Mouse (Mus musculus) hindbrain, postnatal 0 days (tissue): Measurements from ENCODE around the gene Zbtb20. TPM values are rescaled to one million over a fixed set of nuclear protein-coding genes. Genes with fewer than 3 reads are reported as not detected.

Experiments
- ATAC-seq: fragments of 200-750 bp; cut with Nextera tagmentation; 2 replicates; pipeline ENCODE4 v1.8.0; 2017; ENCODE audit warnings: mild to moderate bottlenecking, moderate TSS enrichment, moderate library complexity
- DNase-seq: peaks from one replicate; pipeline ENCODE4 v3.0.0-alpha.2; 2015; ENCODE audit warnings: low spot score
- H3K27ac ChIP-seq: fragments of 300-500 bp; sonication (generic); 2 replicates; pipeline ENCODE4 v1.5.1; 2014; ENCODE audit warnings: mild to moderate bottlenecking
- H3K27me3 ChIP-seq: fragments of 300-500 bp; sonication (generic); 2 replicates; pipeline ENCODE4 v1.6.1; 2014; ENCODE audit warnings: low read length, mixed read lengths; ENCODE audit not compliant: insufficient read depth
- H3K36me3 ChIP-seq: fragments of 300-500 bp; sonication (generic); 2 replicates; pipeline ENCODE4 v1.6.1; 2014; ENCODE audit warnings: low read length, mixed read lengths; ENCODE audit not compliant: insufficient read depth
- H3K4me1 ChIP-seq: fragments of 300-500 bp; sonication (generic); 2 replicates; pipeline ENCODE4 v1.6.1; 2014; ENCODE audit warnings: antibody characterized with exemption, low read length, mixed read lengths; ENCODE audit not compliant: insufficient read depth
- H3K4me2 ChIP-seq: fragments of 300-500 bp; sonication (generic); 2 replicates; pipeline ENCODE4 v1.6.1; 2014; ENCODE audit warnings: low read depth, mild to moderate bottlenecking, low read length, moderate library complexity, mixed read lengths
- H3K4me3 ChIP-seq: fragments of 300-500 bp; sonication (generic); 2 replicates; pipeline ENCODE4 v1.5.1; 2014; ENCODE audit warnings: low read length
- H3K9ac ChIP-seq: fragments of 300-500 bp; sonication (generic); replicated peaks from 2 replicates; pipeline ENCODE4 v1.6.1; 2014; ENCODE audit warnings: mild to moderate bottlenecking, low read length, moderate library complexity, mixed read lengths
- H3K9me3 ChIP-seq: fragments of 300-500 bp; sonication (generic); 2 replicates; pipeline ENCODE4 v1.6.1; 2016; ENCODE audit warnings: low read length, mixed read lengths
- CTCF ChIP-seq: IDR thresholded peaks from 2 replicates; pipeline ENCODE4 v1.5.1; 2016; ENCODE audit warnings: antibody characterized with exemption, control low read depth, low read depth
- WGBS: fragments of 180-500 bp; shearing (Covaris S2); extraction: QIAGEN DNeasy Blood & Tissue Kit; methylation state at CpG from one replicate; pipeline ENCODE4 v1.1.7; 2014; 5-methylcytosine and 5-hydroxymethylcytosine counted together
- polyA plus RNA-seq: library from polyadenylated mRNA; unstranded; fragments of >200 nt; fragmentation: Nextera tagmentation; extraction: Ambion mirVana; gene quantifications from 2 replicates; pipeline ENCODE4 v1.2.1, GENCODE M21; 2015
- total RNA-seq: library from RNA; depleted of rRNA; stranded (reverse); fragments of >200 nt; gene quantifications from 2 replicates; pipeline ENCODE4 v1.2.3, GENCODE M21; 2014

Gene Zbtb20
- total and polyA plus RNA-seq, 2 experiments from 2014 or later: 35.2 to 38.0 TPM

DNA sequence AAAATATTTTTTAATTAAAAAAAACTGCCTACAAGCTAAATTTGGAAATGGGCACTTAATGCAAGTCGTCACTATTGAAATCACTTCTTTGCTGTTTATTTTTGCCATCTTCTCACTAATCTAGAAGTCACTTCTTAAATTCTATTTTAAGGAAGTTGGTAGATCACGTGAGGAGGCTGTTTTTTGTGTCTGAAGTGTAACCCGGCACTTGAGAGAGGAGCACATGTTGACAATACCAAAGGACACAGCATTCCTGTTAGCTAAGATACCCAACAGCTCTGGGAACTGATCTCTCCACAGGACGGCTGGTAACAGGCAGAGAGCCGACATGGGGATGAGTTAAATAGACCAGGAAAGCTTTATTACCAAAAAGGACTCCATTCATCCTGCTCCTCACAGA is 702.7 kb downstream of the Zbtb20 start:
- H3K27me3 ChIP-seq: no peaks in the 10 kb centered on the region
- 47% methylated on average over 5 of the region's 5 CpGs for WGBS

DNA sequence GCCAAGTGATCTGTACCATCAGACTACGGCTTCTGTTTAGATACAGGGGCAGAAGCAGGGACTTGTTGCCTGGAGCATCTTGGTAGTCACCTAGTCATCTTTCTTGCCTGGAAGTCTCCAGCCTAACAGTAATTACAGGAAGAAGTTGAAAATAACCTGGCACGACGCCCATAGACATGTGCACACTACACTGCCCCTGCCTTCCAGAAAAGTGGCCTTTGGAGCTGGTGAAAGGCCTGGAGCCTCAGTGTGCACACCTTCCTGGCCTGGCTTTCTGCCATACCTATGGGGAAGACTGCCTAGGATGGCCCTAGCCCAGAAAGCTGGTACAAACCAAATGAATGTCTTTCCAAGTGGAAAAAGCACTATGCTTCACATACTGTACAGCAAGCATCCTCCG is 703.4 kb downstream of the Zbtb20 start:
- DNase-seq: no peak
- H3K36me3 ChIP-seq: no peaks in the 10 kb centered on the region
- no peak overlapping the region for H3K4me2 ChIP-seq
- no peak overlapping the region for H3K27ac ChIP-seq
- ATAC-seq: no peak
- no peak overlapping the region for H3K4me3 ChIP-seq
- no peak overlapping the region for H3K9ac ChIP-seq
- H3K27me3 ChIP-seq: no peaks in the 10 kb centered on the region
- no peaks in the 10 kb centered on the region for H3K4me1 ChIP-seq
- no peak for TF ChIP-seq CTCF
- no peaks in the 10 kb centered on the region for H3K9me3 ChIP-seq
- 71% methylated on average over 4 of the region's 4 CpGs for WGBS

More for the DNA sequence above, 702.7 kb downstream of the Zbtb20 start:
- no peak for TF ChIP-seq CTCF
- no peaks in the 10 kb centered on the region for H3K36me3 ChIP-seq
- H3K9me3 ChIP-seq: no peaks in the 10 kb centered on the region
- H3K4me1 ChIP-seq: no peaks in the 10 kb centered on the region
- no peak overlapping the region for H3K9ac ChIP-seq
- H3K4me3 ChIP-seq: no peak overlapping the region
- no peak overlapping the region for H3K4me2 ChIP-seq
- DNase-seq (no peak), ATAC-seq (no peak)
- H3K27ac ChIP-seq: no peak overlapping the region

DNA sequence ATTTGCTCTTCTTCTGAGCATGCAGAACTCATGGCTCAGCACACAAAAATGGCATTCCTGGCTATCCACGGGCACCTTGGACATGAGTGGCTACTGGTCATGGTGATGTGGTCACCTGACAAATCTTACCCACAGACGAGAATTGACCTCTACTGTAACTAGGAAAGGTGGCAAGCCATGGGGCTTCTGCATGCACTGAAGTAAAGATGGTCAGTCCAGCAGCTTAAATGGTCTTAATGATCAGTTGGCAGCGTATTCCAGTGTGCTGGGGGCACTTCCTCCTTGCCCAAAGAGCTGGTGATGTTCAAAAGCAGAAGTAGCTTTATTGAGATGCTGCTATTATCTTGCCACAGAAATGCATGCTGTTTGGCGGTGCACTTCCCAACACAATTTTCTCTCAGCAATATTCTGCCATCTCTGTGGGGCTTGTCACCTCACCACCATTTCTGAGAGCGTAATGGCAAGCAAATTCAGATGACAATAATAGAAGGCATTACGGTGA is 704.7 kb downstream of the Zbtb20 start:
- WGBS: 97% methylated on average over 6 of the region's 6 CpGs
- Histone ChIP-seq H3K4me3 (no peak overlapping the region), H3K36me3 (no peaks in the 10 kb centered on the region), H3K9ac (no peak overlapping the region), H3K27ac (no peak overlapping the region), H3K27me3 (no peaks in the 10 kb centered on the region), H3K4me1 (no peaks in the 10 kb centered on the region), H3K4me2 (no peak overlapping the region), H3K9me3 (no peaks in the 10 kb centered on the region)
- no peak for TF ChIP-seq CTCF
- ATAC-seq (no peak), DNase-seq (no peak)

DNA sequence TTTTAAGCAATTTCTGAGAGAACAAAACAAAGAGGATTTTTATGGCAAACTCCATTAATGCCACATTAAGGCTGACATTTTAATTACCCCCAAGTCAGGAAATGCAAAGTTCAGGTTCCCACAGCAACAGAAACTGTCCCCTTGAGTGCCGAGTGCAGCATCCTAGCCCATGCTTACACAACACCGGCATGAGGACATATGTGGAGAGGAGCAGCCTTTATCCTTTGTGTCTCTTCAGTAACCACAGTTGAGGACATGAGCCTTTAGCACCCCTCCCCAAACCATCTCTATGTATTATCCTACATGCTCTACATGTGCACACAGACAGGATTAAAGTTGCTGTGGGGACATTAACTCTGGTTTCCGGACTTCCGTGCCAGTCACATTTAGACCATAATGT is 705.9 kb downstream of the Zbtb20 start:
- 71% methylated on average over 4 of the region's 4 CpGs for WGBS
- ATAC-seq: no peak
- H3K36me3 ChIP-seq: no peaks in the 10 kb centered on the region

DNA sequence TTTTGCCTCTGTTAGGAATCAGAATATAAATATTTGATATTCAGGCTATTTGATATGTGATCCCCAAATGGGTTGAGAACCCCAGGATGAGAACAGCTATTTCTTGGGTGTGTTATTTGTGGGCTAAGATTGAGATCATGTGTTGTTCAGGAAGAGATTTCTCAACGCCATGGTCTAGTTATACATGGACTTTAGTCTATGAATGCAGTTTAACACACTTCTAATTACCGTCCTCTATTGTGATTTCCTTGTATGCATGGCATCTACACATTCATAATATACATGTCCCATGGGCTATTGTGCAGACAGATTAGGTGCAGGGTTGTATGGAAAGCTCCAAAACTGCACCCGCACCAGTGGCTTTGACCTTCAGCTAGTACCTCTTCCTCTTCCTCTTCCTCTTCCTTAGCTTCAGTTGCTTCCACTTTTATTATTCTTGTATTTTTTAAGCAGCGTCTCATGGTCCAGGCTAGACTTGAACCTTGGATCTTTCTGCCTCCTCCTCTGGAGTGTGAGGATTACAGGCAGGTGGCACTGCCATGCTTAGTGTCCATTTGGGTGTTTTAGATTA is 711.3 kb downstream of the Zbtb20 start:
- WGBS: 87% methylated on average over 4 of the region's 4 CpGs
- no peak for DNase-seq
- Histone ChIP-seq H3K27ac (no peak overlapping the region), H3K9me3 (no peaks in the 10 kb centered on the region), H3K4me2 (no peak overlapping the region), H3K36me3 (no peaks in the 10 kb centered on the region), H3K9ac (no peak overlapping the region), H3K4me1 (no peaks in the 10 kb centered on the region), H3K27me3 (no peaks in the 10 kb centered on the region), H3K4me3 (no peak overlapping the region)
- no peak for ATAC-seq
- no peak for TF ChIP-seq CTCF

More for the DNA sequence above, 705.9 kb downstream of the Zbtb20 start:
- Histone ChIP-seq H3K9me3 (no peaks in the 10 kb centered on the region), H3K27me3 (no peaks in the 10 kb centered on the region), H3K27ac (no peak overlapping the region), H3K9ac (no peak overlapping the region), H3K4me2 (no peak overlapping the region), H3K4me1 (no peaks in the 10 kb centered on the region), H3K4me3 (no peak overlapping the region)
- no peak for DNase-seq
- no peak for TF ChIP-seq CTCF

DNA sequence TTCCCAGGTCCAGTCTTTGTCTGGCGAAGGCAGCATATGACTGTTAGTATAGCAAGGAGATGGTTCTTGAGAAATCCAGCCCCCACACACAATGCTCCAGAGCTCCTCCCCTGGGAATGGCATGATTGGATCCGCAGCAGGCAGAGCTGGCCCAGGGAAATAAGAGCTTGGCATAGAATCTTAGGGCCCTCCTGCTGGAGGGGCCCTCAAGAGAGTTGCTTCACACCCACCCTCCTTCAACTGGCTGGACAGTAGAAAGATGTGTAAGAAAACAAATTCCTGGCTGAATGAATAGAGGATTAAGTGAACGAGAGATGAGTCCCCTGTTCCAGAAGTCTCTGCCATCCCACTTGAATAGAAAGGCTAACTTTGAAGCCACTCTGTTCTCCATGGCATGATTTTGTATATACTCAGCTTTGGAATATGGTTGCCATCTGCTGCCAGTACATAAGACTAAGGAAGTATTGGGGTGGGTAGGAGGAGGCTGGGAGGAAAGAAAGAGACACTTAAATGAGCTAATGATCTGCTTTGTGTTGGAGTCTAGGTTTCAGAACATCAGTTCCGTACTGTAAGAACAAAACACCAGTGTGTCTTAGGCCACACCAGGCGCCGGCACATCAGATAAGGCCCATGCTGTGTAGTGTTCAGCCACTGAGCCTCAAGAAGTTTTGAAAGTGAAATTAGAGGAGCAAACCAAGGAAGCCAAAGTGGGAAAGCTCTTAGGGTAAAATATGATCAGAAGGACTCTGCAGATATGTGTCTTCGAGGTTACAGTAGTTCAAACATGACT is 715.2 kb downstream of the Zbtb20 start:
- no peak overlapping the region for H3K9ac ChIP-seq
- DNase-seq: no peak
- H3K27ac ChIP-seq: no peak overlapping the region
- no peaks in the 10 kb centered on the region for H3K27me3 ChIP-seq
- no peaks in the 10 kb centered on the region for H3K4me1 ChIP-seq
- no peak for ATAC-seq
- WGBS: 69% methylated on average over 7 of the region's 7 CpGs
- H3K36me3 ChIP-seq: no peaks in the 10 kb centered on the region
- no peaks in the 10 kb centered on the region for H3K9me3 ChIP-seq
- H3K4me2 ChIP-seq: no peak overlapping the region
- no peak overlapping the region for H3K4me3 ChIP-seq
- TF ChIP-seq CTCF: no peak

DNA sequence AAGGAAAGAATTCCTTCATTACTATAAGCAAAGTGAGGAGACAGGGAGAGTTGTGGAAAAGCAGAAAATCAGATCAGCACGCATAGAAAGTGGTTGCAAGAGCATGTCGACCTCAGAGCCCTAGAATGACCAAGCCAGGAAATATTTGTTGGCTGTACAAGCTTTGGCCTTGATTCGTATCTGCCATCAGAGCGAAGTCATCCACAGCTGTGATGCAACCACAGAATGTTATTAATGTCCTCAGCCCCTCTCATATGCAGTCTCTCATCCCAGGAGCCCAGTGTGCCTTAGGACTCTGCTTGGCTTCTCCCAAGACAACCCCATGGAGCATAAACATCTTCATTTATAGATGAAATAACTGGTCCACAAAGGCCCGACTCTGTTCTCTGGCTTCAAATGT is 716.4 kb downstream of the Zbtb20 start:
- H3K4me2 ChIP-seq: no peak overlapping the region
- H3K9ac ChIP-seq: no peak overlapping the region
- DNase-seq (no peak), ATAC-seq (no peak)
- no peaks in the 10 kb centered on the region for H3K27me3 ChIP-seq
- H3K4me1 ChIP-seq: no peaks in the 10 kb centered on the region
- no peaks in the 10 kb centered on the region for H3K9me3 ChIP-seq
- H3K27ac ChIP-seq: no peak overlapping the region
- H3K36me3 ChIP-seq: no peaks in the 10 kb centered on the region
- no peak for TF ChIP-seq CTCF
- WGBS: 77% methylated on average over 5 of the region's 5 CpGs
- H3K4me3 ChIP-seq: no peak overlapping the region
